Mouse (Mus musculus): ENCODE results near the gene Cd70.

DNA sequence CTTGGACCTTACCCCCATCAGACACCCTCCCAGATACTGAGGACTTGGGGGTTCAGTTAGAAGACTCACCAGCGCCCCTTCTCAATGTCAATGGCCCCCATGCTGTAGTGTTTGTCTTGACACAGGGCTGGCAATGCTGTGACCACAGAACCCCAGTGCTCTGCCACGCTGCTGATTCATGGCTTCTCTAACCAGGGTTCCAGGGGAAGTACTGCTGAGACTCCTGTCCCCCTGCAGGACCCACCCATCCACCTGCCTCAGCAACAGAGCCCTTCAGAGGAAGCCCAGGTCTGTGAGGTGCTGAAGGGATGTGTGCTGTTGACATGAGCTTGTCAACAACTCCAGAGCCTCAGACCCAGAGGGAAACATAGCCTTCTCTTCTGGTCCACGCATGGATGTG, 45.2 kb upstream of the Cd70 start:
- TF ChIP-seq POLR2A (IDR thresholded peaks at IDR 0.05; ENCODE audit: low read depth, low read length) (no peak), CTCF (IDR thresholded peaks at IDR 0.05; ENCODE audit: borderline replicate concordance, insufficient read depth, low read length) (no peak)
